Comparison of ENCODE assay signal across 8 mouse cellular contexts in genomic region chr17:46644916-46645475, GRCm38 (mm10). TPM values are rescaled to one million over a fixed set of nuclear protein-coding genes. Genes with fewer than 3 reads are reported as not detected.
DNase-seq lines count a peak whose midpoint lies in the region; ATAC-seq lines count a peak whose summit lies in the region.

No protein-coding gene starts in this region.

- peak overlapping the region; percentile 90 for H3K27ac ChIP-seq in midbrain, embryonic 10.5 days (replicated peaks)

- no peaks in the 10 kb centered on the region for H3K27me3 ChIP-seq in midbrain, embryonic 10.5 days (ENCODE audit: low read depth, poor library complexity, severe bottlenecking)

- DNase-seq in thymus, postnatal 14 days, result peak; percentile 23
- no peak for DNase-seq in thymus, postnatal 4 days
- DNase-seq in cerebellum, postnatal 25 days, result peak; percentile 57 to 77
- peak; percentile 67 to 69 for DNase-seq in heart, postnatal 10 days
- DNase-seq in large intestine, adult 2 months (ENCODE audit: low read depth, low spot score), result peak; percentile 76
- DNase-seq in midbrain, embryonic 10.5 days (ENCODE audit: low spot score), result no peak
- DNase-seq in B cell, adult 2 months, result no peak

- intact Hi-C loops in heart, postnatal 10 days (cut with DNase I), result no loop called here

- H3K36me3 ChIP-seq in midbrain, embryonic 10.5 days, result peaks cover 44% of the 10 kb centered on the region

- H3K4me3 ChIP-seq in midbrain, embryonic 10.5 days, result peak overlapping the region; percentile 80

- WGBS in large intestine, adult 2 months, result 5% methylated on average over 11 of the region's 11 CpGs
- 6% methylated on average over 11 of the region's 11 CpGs for WGBS in midbrain, embryonic 10.5 days

- no peaks in the 10 kb centered on the region for H3K9me3 ChIP-seq in midbrain, embryonic 10.5 days (replicated peaks)

- no peak for ATAC-seq in megakaryocyte-erythroid progenitor cell, adult 5-6 weeks (replicated peaks; ENCODE audit: low FRiP score, low TSS enrichment, poor library complexity, severe bottlenecking)

- H3K4me1 ChIP-seq in midbrain, embryonic 10.5 days, result peaks cover 34% of the 10 kb centered on the region

RNA-seq across cellular contexts. Expression of gene Klc4, which starts 0.8 kb away (rescaled TPM):
- 10 to 100 TPM; 23.8 to 28.2 TPM for total RNA-seq in heart, postnatal 10 days (2021)
- polyA plus RNA-seq in large intestine, adult 2 months (2012; rRNA removed), result 80.8 and 113 TPM in 2 replicates
- polyA plus RNA-seq in midbrain, embryonic 10.5 days (2016; fragmentation: Nextera tagmentation; extraction: Ambion mirVana), result 33.0 and 40.3 TPM in 2 replicates
- 5.8 and 6.9 TPM in 2 replicates for total RNA-seq in megakaryocyte-erythroid progenitor cell, adult 5-6 weeks (2014; fragmentation: Nextera tagmentation)
- 5.6 and 5.9 TPM in 2 replicates for total RNA-seq in megakaryocyte-erythroid progenitor cell, adult 5-6 weeks (2017)

RNA-seq across cellular contexts. Expression of gene Mrpl2, which starts 1.0 kb away (rescaled TPM):
- total RNA-seq in heart, postnatal 10 days (2021), result 100 to 1,000 TPM; 117 to 122 TPM
- 73.1 and 99.3 TPM in 2 replicates for polyA plus RNA-seq in large intestine, adult 2 months (2012; rRNA removed)
- polyA plus RNA-seq in midbrain, embryonic 10.5 days (2016; fragmentation: Nextera tagmentation; extraction: Ambion mirVana), result 126 and 129 TPM in 2 replicates
- 74.7 and 190 TPM in 2 replicates for total RNA-seq in megakaryocyte-erythroid progenitor cell, adult 5-6 weeks (2014; fragmentation: Nextera tagmentation)
- 82.2 and 97.0 TPM in 2 replicates for total RNA-seq in megakaryocyte-erythroid progenitor cell, adult 5-6 weeks (2017)

RNA-seq across cellular contexts. Expression of gene Cul7, which starts 5.1 kb away (rescaled TPM):
- 10 to 100 TPM; 56.1 to 62.2 TPM for total RNA-seq in heart, postnatal 10 days (2021)
- polyA plus RNA-seq in large intestine, adult 2 months (2012; rRNA removed), result 7.7 and 8.5 TPM in 2 replicates
- 37.4 and 45.1 TPM in 2 replicates for polyA plus RNA-seq in midbrain, embryonic 10.5 days (2016; fragmentation: Nextera tagmentation; extraction: Ambion mirVana)
- total RNA-seq in megakaryocyte-erythroid progenitor cell, adult 5-6 weeks (2014; fragmentation: Nextera tagmentation), result 11.2 and 12.6 TPM in 2 replicates
- 6.6 and 12.6 TPM in 2 replicates for total RNA-seq in megakaryocyte-erythroid progenitor cell, adult 5-6 weeks (2017)

RNA-seq across cellular contexts. Expression of gene Ptk7, which starts 15.7 kb away (rescaled TPM):
- total RNA-seq in heart, postnatal 10 days (2021), result 10 to 100 TPM; 19.5 to 22.3 TPM
- 6.6 and 7.1 TPM in 2 replicates for polyA plus RNA-seq in large intestine, adult 2 months (2012; rRNA removed)
- polyA plus RNA-seq in midbrain, embryonic 10.5 days (2016; fragmentation: Nextera tagmentation; extraction: Ambion mirVana), result 65.3 and 68.4 TPM in 2 replicates
- total RNA-seq in megakaryocyte-erythroid progenitor cell, adult 5-6 weeks (2014; fragmentation: Nextera tagmentation), result 0.12 and 0.20 TPM in 2 replicates
- 0.14 and 0.53 TPM in 2 replicates for total RNA-seq in megakaryocyte-erythroid progenitor cell, adult 5-6 weeks (2017)

RNA-seq across cellular contexts. Expression of gene Rrp36, which starts 29.2 kb away (rescaled TPM):
- total RNA-seq in heart, postnatal 10 days (2021), result 10 to 100 TPM; 12.9 to 19.0 TPM
- polyA plus RNA-seq in large intestine, adult 2 months (2012; rRNA removed), result 42.4 and 47.6 TPM in 2 replicates
- 69.4 and 69.6 TPM in 2 replicates for polyA plus RNA-seq in midbrain, embryonic 10.5 days (2016; fragmentation: Nextera tagmentation; extraction: Ambion mirVana)
- total RNA-seq in megakaryocyte-erythroid progenitor cell, adult 5-6 weeks (2014; fragmentation: Nextera tagmentation), result 16.1 and 23.4 TPM in 2 replicates
- total RNA-seq in megakaryocyte-erythroid progenitor cell, adult 5-6 weeks (2017), result 60.4 and 64.8 TPM in 2 replicates

Comparison
In these comparisons a context has a peak if more than half of its experiments do, and no peak if none do; other contexts are left out.
1. DNase-seq: peak in thymus, postnatal 14 days (single experiment), cerebellum, postnatal 25 days (2 of 2), heart, postnatal 10 days (2 of 2) and large intestine, adult 2 months (single experiment); none in thymus, postnatal 4 days (single experiment), midbrain, embryonic 10.5 days (single experiment) and B cell, adult 2 months (0 of 2).
2. RNA of gene Cul7, which starts 5.1 kb away (total RNA-seq): 56.1 to 62.2 TPM in heart, postnatal 10 days; 6.6 to 12.6 TPM in megakaryocyte-erythroid progenitor cell, adult 5-6 weeks; every median in the first group is over 4 times any median in the second.